Mouse (Mus musculus): Measurements from ENCODE around the gene Irx4.

DNA sequence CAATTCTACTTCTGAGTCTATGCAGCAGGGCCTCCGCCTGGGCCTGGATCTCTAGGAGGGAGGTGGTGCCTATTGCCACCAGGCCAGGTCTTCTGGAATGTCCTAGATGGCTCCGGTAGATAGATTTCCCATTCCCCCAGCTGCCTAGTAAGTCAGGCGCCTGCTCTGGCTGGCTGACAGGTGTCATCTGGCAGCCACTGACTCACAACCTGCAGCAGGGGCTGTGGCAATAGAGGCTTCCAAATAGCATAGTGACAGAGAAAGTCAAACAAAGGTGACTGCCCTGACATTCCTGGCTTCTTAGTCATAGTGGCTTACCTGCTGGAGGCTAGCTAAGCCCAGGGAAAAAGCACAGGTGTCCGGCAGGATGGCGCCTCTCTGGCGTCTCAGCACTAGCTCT lies 29.9 kb downstream of the Irx4 start:
- no peak for TF ChIP-seq CTCF (IDR thresholded peaks at IDR 0.05; ENCODE audit: control insufficient read depth, insufficient read depth, low read length)
- TF ChIP-seq POLR2A (IDR thresholded peaks at IDR 0.05; ENCODE audit: borderline replicate concordance, control insufficient read depth, low read depth, low read length): no peak

Measured in bone marrow, adult 2 months (tissue).